Mouse (Mus musculus) embryonic stem cell, embryonic (primary cell): Measurements from ENCODE around the gene 4933411K16Rik.

ENCODE experiments used
- CTCF ChIA-PET, 4 experiments: fragments of 300-600 bp in 2 of 4; fragments of 350-600 bp in 2 of 4; sonication (Branson Sonifier 250); formaldehyde crosslinking; loops; one replicate each; lab custom pipeline; 2022; ENCODE audit warnings: inconsistent platforms in 2 of 4; lab: Charles Lee
- POLR2A ChIA-PET, 4 experiments: fragments of 300-600 bp in 2 of 4; fragments of 350-600 bp in 2 of 4; sonication (Branson Sonifier 250); formaldehyde crosslinking; loops; one replicate each; lab custom pipeline; 2022; ENCODE audit warnings: antibody characterized with exemption in 4 of 4, inconsistent platforms in 1 of 4; lab: Charles Lee

The 4933411K16Rik gene

DNA sequence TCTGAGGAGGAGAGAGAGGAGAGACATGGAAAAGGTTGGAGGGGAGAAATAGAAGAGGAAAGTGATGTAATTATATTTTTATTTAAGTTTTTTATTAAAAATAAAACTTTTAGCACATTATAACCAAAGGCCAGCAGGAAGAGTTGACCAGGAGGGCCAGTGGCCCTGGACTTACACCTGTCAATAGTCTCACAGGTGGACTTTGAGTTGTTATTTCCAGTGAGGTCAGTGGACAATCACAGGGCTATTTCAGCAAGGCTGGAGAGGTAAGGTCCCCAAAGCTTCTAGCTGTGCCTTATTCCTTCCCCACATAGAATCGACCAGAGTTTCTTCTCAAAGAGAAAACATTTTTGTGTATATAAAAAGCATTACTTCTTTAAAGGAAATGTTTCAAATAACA, 1.8 kb upstream of the 4933411K16Rik start:
- POLR2A ChIA-PET: no interaction called here
- CTCF ChIA-PET: interaction anchor here in 3 of 4 experiments (0.5 to 1.2 kb wide), 3 partner anchors 15 to 94 kb away, joined by 3 to 4 read pairs (median 3); partner anchors contain the start of gene Ankrd2 (in 1 of the 3)

DNA sequence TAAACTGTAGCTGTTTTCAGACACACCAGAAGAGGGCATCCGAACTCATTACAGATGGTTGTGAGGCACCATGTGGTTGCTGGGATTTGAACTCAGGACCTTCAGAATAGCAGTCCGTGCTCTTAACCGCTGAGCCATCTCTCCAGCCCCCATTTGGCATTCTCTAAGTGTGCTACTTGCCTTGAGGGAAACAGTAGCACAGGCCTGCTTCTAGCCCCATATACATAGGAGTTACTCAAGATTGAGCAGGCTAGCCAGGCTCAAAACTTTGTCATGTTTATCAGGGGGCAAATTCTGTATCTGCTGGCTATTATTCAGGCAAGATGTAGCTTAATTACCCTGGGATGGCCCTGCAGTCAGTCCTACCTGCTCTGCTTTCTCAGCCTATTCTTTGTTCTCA, 697 bp upstream of the 4933411K16Rik start:
- CTCF ChIA-PET: interaction anchor here in 3 of 4 experiments (0.8 to 1.8 kb wide), 7 partner anchors 16 to 115 kb away, joined by 3 to 11 read pairs (median 3); partner anchors contain the start of gene Ankrd2 (in 2 of the 3)

DNA sequence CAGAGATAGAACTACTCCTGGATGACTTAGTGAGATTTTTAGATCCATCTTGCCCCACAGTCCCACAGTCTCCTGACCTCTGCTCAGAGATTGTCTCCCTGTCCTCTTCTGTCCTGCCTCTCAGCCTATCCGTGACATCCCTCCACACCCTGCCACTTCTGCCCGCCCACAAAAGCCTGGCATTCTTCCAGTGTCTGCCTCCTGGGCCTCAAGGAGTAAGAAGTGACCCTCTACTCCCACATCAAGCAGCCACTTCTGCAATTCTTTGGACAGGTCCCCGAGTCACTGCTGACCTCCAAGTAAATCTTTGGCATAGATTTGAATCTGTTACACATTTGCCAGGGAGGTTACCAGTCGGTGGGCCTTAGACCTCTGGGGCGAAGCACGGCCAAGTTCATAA, 2.2 kb downstream of the 4933411K16Rik start:
- ChIA-PET CTCF (interaction anchor here in 2 of 4 experiments (0.6 to 1.5 kb wide), 2 partner anchors 9 to 25 kb away, joined by 3 to 4 read pairs; partner anchors contain the start of gene Hoga1 (in 1 of the 2)), POLR2A (interaction anchor here in 1 of 4 experiments (1.3 kb wide), 1 partner anchor 116 kb away, joined by 3 read pairs; no protein-coding TSS in a partner anchor)

More for the DNA sequence above, 697 bp upstream of the 4933411K16Rik start:
- POLR2A ChIA-PET: interaction anchor here in 3 of 4 experiments (0.6 to 1.5 kb wide), 10 partner anchors 19 to 159 kb away, joined by 3 to 6 read pairs (median 3); no protein-coding TSS in a partner anchor

DNA sequence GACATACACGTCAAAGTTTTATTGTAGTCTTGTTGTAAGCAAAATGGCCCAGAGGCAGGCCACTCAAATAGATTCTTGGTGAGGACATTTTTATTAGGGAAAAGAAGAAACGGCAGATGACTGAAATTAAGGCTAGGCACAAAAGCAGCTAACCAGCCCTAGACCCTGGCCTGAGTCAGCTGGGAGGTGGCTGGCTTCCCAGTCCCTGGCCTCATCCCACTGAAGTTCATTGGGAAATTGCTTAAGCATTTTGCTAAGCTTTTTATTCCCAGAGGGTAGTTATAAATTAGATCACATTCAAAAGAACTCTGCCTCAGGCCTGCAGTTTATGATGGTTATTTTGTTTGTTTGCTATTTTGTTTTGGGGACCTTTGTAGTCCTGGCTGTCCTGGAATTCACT, 3.8 kb downstream of the 4933411K16Rik start:
- POLR2A ChIA-PET: interaction anchor here in 1 of 4 experiments (0.8 to 1.1 kb wide), 2 partner anchors 13 to 74 kb away, joined by 3 to 5 read pairs; no protein-coding TSS in a partner anchor
- CTCF ChIA-PET: interaction anchor here in 1 of 4 experiments (0.7 to 1.0 kb wide), 2 partner anchors 20 to 96 kb away, joined by 4 to 5 read pairs; partner anchors contain the start of gene Ankrd2

DNA sequence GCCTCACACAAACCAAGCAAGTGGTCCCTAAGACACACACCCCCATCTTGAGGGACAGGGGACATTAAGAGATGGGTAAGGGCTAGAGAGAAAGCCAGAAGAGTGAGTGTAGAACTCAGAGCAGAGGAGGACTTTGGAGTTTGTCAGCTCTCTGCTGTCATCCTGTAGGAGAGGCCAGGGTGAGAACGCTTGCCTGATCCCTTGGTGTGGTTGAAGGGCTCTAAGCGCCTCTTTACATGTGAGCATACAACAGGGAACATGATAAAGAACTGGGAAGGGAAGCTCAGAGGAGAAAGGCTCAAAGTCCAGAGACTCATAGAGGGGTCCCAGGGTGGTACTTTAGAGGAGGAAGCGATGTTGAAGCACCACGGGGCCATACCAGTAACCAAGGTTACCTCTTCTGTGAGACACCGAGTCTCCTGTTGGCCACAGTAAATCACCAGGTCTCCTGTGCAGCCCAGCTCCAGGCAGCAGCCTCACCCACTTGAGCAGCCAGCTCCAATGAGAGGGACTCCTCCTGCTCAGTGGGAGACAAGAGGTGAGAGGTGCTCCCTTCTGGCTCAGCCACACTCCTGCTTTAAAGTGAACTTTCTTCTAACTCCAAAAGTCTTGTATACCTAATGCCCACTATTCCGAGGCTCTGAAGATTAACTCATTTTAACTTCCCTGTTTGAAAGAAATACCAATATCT, 4.8 kb downstream of the 4933411K16Rik start:
- ChIA-PET CTCF (interaction anchor here in 3 of 4 experiments (0.5 to 1.2 kb wide), 4 partner anchors 11 to 88 kb away, joined by 3 read pairs; partner anchors contain the start of genes Hoga1 (in 1 of the 3) and Pi4k2a (in 1 of the 3)), POLR2A (interaction anchor here in 2 of 4 experiments (1.0 to 1.7 kb wide), 3 partner anchors 11 to 23 kb away, joined by 3 to 9 read pairs (median 3); partner anchors contain the start of gene Hoga1 (in 2 of the 2))

DNA sequence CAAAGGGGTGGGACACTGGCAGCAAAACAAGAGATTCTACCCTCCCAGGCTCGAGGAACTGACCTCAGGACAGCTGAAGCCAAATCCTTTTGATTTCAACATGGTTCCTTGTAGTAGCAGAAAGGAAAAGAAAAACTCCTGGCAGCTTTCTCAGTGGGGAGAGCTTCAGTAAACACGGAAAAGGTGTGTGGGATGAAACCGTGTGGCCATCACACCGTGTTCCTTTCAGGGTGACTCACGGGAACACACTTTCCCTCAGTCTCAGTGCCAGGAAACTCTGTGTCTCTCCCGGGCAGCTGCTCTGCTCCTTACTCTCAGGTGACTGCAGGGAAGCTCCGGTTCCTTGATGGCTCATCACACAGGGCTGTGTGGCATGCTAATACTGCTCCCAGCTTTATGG, 6.4 kb downstream of the 4933411K16Rik start:
- ChIA-PET CTCF (interaction anchor here (0.5 to 1.4 kb wide), 10 partner anchors 11 to 393 kb away, joined by 3 to 5 read pairs (median 4); partner anchors contain the start of gene Hoga1 (in 1 of the 4)), POLR2A (interaction anchor here in 3 of 4 experiments (0.6 to 1.7 kb wide), 12 partner anchors 10 to 116 kb away, joined by 3 to 9 read pairs (median 3); partner anchors contain the start of gene Hoga1 (in 3 of the 3))

DNA sequence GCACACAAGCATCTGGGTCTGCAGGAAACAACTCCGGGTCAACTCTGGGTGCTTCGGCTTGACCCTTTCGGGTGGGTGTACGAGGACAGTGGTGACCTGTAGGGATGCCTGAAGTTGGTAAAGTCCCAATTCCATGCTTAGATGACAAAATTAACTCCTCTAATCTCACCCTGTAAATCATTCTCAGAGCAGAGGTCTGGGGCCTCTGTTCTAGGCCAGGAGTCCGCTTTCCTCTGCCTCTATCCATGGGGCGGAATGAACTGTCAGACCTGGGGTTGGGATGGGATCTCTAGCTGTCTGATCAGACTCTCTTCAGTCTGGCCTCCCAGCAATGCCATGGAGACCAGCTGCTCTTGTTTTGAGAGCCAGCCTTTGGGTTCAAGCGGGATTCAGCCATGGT, 9.4 kb downstream of the 4933411K16Rik start:
- ChIA-PET CTCF (interaction anchor here in 2 of 4 experiments (0.6 to 1.0 kb wide), 3 partner anchors 10 to 1224 kb away, joined by 3 read pairs; partner anchors contain the start of gene Ankrd2 (in 1 of the 2)), POLR2A (interaction anchor here in 2 of 4 experiments (0.8 to 1.0 kb wide), 4 partner anchors 10 to 16 kb away, joined by 3 read pairs; partner anchors contain the start of gene Hoga1 (in 1 of the 2))

DNA sequence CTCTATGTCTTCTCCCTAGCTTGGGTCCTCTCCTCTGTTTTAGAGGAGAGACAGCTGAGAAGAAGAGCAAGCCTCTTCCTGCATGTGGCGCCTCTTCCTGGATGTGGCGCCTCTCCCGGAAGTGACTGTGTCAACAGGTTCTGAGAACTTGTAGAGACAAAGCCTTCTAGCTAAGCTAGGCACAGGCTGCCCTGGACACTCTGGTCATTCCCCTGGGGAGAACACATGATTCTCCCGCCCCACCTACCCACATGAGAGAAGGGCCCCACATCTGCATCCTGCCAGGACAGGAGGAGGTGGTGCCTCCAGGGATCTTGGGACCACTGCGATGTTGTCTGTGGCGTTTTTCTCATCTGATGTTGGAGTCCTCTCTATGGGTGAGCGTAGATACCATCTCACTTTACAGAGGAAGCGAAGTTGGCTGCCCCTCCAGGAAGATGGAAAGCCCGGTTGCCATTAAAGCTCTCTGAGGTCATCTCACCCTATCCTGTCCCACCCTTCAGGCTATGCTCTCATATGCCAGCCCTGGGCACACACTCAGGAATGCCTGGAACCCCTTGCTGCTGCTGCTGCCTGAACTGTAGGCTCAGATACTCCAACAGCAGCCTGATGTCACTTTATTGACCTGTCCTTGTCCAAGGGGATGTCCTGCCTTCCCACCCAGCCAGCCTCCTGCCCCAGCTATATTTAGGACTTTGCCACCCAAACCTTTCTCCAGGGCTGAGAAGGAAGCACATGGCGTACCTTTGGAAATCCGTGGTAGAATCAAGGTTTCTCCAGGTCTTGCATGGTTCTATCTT, 16.6 kb downstream of the 4933411K16Rik start:
- ChIA-PET CTCF (interaction anchor here (0.6 to 2.1 kb wide), 26 partner anchors 10 to 446 kb away, joined by 3 to 10 read pairs (median 4); partner anchors contain the start of genes Ankrd2 (in 3 of the 4), Hoga1 (in 3 of the 4) and Pi4k2a (in 1 of the 4)), POLR2A (interaction anchor here in 3 of 4 experiments (0.6 to 5.0 kb wide), 24 partner anchors 10 to 341 kb away, joined by 3 to 30 read pairs (median 4); partner anchors contain the start of genes Pi4k2a (in 3 of the 3), Avpi1 (in 2 of the 3), Hoga1 (in 2 of the 3) and Ankrd2 (in 1 of the 3))

DNA sequence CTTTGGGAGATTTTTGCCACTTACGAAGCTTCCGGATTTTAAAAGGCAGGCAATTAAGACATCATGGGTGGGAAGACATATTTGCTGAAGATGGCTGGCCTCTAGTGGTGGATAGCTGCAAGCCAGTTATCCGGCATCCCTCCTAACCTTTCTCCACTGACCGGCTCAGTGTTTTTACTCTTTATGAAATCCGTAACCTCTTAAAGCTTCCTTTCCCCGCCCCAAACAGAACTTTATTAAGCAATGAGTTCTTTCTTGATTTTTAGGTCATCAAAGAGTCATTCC, 17.1 kb downstream of the 4933411K16Rik start:
- ChIA-PET CTCF (interaction anchor here (0.6 to 2.1 kb wide), 26 partner anchors 10 to 446 kb away, joined by 3 to 10 read pairs (median 4); partner anchors contain the start of genes Ankrd2 (in 3 of the 4), Hoga1 (in 3 of the 4) and Pi4k2a (in 1 of the 4)), POLR2A (interaction anchor here in 3 of 4 experiments (0.6 to 5.0 kb wide), 25 partner anchors 9 to 341 kb away, joined by 3 to 30 read pairs (median 4); partner anchors contain the start of genes Pi4k2a (in 3 of the 3), Hoga1 (in 2 of the 3), Ankrd2 (in 1 of the 3) and Avpi1 (in 1 of the 3))

DNA sequence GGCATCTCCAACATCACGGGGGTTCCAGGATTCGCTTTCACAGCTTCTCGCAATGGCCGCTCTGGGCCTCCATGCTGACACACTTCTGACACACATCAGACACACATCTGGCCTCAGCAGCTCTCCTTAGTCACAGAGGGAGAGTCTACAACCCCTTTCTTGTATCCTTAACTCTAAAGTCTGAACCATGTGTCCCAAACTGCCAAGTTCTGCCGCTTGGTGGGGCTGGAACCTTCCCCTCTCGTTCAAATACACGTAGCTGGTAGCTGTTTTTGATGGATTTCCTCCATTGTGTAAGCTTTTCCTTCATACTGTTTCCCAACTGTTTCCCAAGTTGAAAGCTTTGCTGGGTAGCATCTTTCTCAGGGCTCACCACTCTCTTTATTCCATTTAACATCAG, 19.2 kb downstream of the 4933411K16Rik start:
- ChIA-PET CTCF (interaction anchor here (0.5 to 3.2 kb wide), 27 partner anchors 9 to 725 kb away, joined by 3 to 12 read pairs (median 3); partner anchors contain the start of genes Pi4k2a (in 2 of the 4), Ankrd2 (in 1 of the 4) and Hoga1 (in 1 of the 4)), POLR2A (interaction anchor here (0.5 to 5.0 kb wide), 22 partner anchors 9 to 809 kb away, joined by 3 to 30 read pairs (median 4); partner anchors contain the start of genes Pi4k2a (in 3 of the 4), Hoga1 (in 2 of the 4) and Ankrd2 (in 1 of the 4))

DNA sequence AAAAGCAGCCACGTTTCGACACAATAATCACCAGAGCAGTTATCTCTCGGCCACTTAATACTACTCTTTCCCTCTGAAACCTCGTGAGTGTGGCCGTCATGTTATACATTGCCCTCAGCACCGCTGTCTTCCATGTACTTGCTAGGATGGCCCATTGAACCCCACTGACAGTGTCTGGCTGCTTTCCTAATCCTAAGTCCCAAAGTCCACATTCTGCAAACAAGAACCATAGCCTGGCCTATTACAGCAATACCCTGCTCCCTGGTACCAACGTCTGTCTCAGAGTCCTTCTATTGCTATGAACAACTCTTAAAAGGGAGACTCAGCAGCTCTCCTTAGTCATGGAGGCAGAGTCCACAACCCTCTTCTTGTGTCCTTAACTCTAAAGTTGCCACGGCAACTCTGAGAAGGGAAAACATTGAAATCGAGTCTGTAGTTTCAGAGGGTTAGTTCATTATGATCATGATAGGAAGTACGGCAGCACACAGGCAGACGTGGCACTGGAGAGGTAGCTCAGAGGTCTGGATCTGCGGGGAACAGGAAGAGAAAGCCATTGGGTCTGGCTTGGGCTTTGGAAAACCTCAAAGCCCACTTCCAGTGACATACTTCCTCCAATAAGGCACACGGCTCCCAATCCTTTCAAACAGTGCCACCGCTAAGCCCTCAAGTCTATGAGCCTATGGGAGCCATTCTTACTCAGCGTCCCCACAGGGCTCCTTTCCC, 20.0 kb downstream of the 4933411K16Rik start:
- ChIA-PET CTCF (interaction anchor here (0.5 to 3.2 kb wide), 34 partner anchors 8 to 1622 kb away, joined by 3 to 12 read pairs (median 4); partner anchors contain the start of genes Hoga1 (in 2 of the 4), Pi4k2a (in 2 of the 4) and Ankrd2 (in 1 of the 4)), POLR2A (interaction anchor here (0.6 to 5.0 kb wide), 22 partner anchors 8 to 289 kb away, joined by 3 to 30 read pairs (median 4); partner anchors contain the start of genes Pi4k2a (in 3 of the 4), Hoga1 (in 2 of the 4), Ankrd2 (in 1 of the 4) and Avpi1 (in 1 of the 4))

DNA sequence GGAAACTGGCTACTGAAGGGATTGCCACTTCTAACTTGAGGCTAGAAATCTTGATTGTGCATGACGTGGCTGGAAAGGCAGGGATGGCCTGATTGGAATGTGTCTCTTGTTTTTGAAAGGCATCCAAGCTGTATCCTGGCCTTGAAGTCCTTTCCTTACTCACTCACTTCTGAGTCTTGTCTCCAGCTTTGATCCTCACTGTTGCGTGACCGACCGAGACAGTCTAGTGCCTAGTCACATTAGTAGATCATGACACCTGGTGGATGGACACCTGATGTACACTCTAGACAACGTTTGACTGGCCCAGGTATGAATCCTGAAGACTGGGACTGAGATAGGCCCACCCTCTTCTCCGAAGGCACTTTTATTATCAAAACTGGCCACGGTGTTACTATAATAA, 20.8 kb downstream of the 4933411K16Rik start:
- ChIA-PET POLR2A (interaction anchor here in 3 of 4 experiments (0.6 to 5.0 kb wide), 9 partner anchors 13 to 98 kb away, joined by 3 to 30 read pairs (median 4); partner anchors contain the start of genes Pi4k2a (in 2 of the 3), Avpi1 (in 1 of the 3), Hoga1 (in 1 of the 3) and Morn4 (in 1 of the 3)), CTCF (interaction anchor here in 3 of 4 experiments (0.5 to 3.2 kb wide), 12 partner anchors 27 to 173 kb away, joined by 3 to 12 read pairs (median 4); partner anchors contain the start of genes Ankrd2 (in 1 of the 3) and Hoga1 (in 1 of the 3))

DNA sequence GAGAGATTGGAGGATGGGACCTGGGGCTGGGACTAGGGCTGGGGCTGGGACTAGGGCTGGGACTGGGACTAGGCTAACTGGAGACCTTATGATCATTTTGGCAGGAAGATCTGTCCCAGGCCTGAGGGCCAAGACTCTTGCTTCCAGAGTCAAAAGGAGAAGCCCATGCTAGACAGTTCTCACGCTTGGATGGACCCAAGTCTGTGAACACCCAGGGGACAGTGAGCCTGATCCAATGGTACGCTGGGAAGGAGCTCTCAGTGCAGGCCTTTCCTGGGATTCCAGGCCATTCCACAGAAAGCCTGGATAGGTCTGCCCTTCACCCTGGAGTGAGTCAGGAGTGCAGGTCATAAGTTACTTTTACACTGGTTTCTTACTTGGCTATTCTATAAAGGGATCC, 23.0 kb downstream of the 4933411K16Rik start:
- CTCF ChIA-PET: interaction anchor here in 2 of 4 experiments (0.6 to 1.1 kb wide), 4 partner anchors 30 to 756 kb away, joined by 3 read pairs; partner anchors contain the start of gene Hoga1 (in 1 of the 2)
- POLR2A ChIA-PET: interaction anchor here in 3 of 4 experiments (1.0 to 7.4 kb wide), 5 partner anchors 15 to 54 kb away, joined by 3 to 66 read pairs (median 5); partner anchors contain the start of genes Avpi1 (in 2 of the 3) and Pi4k2a (in 2 of the 3)

DNA sequence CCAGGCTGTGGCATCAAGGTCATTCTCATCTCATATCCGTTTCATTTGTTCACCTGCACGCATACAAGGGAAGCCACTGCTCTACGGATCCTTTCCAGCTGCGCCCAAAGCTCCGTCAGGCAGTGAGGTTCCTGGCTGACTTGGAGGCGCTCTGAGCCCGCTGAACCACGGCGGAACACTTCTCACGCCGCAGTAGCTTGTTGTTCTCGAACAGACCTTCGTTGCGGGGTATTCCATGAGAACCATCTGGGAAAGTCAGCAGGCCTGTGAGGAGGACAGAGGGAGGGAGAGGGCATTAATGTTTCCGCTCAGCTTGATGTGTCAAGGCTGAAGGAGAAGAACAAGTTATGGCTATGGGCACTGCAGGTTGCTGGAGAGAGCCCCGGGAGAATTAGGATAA, 23.9 kb downstream of the 4933411K16Rik start:
- ChIA-PET CTCF (interaction anchor here (0.6 to 1.1 kb wide), 6 partner anchors 41 to 90 kb away, joined by 3 to 11 read pairs (median 3); partner anchors contain the start of gene Ankrd2 (in 1 of the 4)), POLR2A (interaction anchor here in 3 of 4 experiments (0.5 to 7.4 kb wide), 11 partner anchors 10 to 53 kb away, joined by 3 to 66 read pairs (median 4); partner anchors contain the start of genes Pi4k2a (in 3 of the 3), Avpi1 (in 2 of the 3), Ankrd2 (in 1 of the 3) and Morn4 (in 1 of the 3))

DNA sequence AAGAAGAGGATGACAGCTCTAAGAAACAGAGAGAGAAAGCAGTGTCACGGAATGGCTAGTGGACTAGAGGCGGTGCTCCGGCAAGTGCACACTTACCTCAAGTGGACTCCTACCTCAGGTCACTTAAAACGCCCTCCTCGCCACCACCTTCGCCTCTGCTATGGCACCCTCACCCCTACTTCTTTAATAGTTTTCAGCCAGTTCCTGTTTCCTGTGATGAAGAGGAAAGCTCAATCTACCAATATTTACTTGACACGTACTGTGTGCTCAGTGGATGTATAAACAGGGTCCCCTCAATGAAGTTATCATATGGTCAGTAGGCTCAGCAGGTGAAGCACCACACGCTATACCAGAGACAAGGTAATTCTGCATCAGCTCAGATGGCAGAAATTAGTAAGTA, 26.5 kb downstream of the 4933411K16Rik start:
- CTCF ChIA-PET: interaction anchor here in 3 of 4 experiments (0.6 to 1.1 kb wide), 5 partner anchors 9 to 1774 kb away, joined by 3 to 7 read pairs (median 3); no protein-coding TSS in a partner anchor

More for the DNA sequence above, 26.5 kb downstream of the 4933411K16Rik start:
- POLR2A ChIA-PET: interaction anchor here in 2 of 4 experiments (1.5 to 7.4 kb wide), 6 partner anchors 10 to 80 kb away, joined by 4 to 66 read pairs (median 6); partner anchors contain the start of genes Pi4k2a (in 2 of the 2) and Avpi1 (in 1 of the 2)
